Mouse (Mus musculus) heart, embryonic 16.5 days (tissue): ENCODE data around the gene Sh2d6. TPM values are rescaled to one million over a fixed set of nuclear protein-coding genes. Genes with fewer than 3 reads are reported as not detected.

Experiments used
- ATAC-seq: fragments of 200-750 bp; cut with Nextera tagmentation; replicated peaks from 2 replicates; pipeline ENCODE4 v1.8.0; 2017; ENCODE audit warnings: moderate number of reproducible peaks; ENCODE audit not compliant: insufficient read depth, low FRiP score; ENCODE audit errors: extremely low read depth
- H3K27ac ChIP-seq: fragments of 300-500 bp; sonication (generic); 2 replicates; pipeline ENCODE4 v1.5.1; 2014; ENCODE audit warnings: mild to moderate bottlenecking, low read length, control low read depth, moderate library complexity
- H3K27me3 ChIP-seq: fragments of 300-500 bp; sonication (generic); 2 replicates; pipeline ENCODE4 v1.6.1; 2014; ENCODE audit warnings: low read length, mixed read lengths; ENCODE audit not compliant: control insufficient read depth, insufficient read depth
- H3K36me3 ChIP-seq: fragments of 300-500 bp; sonication (generic); 2 replicates; pipeline ENCODE4 v1.6.1; 2014; ENCODE audit not compliant: control insufficient read depth, insufficient read depth
- H3K4me1 ChIP-seq: fragments of 300-500 bp; sonication (generic); 2 replicates; pipeline ENCODE4 v1.6.1; 2014; ENCODE audit warnings: low read length, mixed read lengths; ENCODE audit not compliant: control insufficient read depth, insufficient read depth
- H3K4me2 ChIP-seq: fragments of 300-500 bp; sonication (generic); 2 replicates; pipeline ENCODE4 v1.6.1; 2014; ENCODE audit warnings: low read depth, mild to moderate bottlenecking, control low read depth, low read length
- H3K4me3 ChIP-seq: fragments of 300-500 bp; sonication (generic); 2 replicates; pipeline ENCODE4 v1.5.1; 2014; ENCODE audit warnings: mild to moderate bottlenecking, control low read depth, low read length
- H3K9ac ChIP-seq: fragments of 300-500 bp; sonication (generic); 2 replicates; pipeline ENCODE4 v1.6.1; 2014; ENCODE audit warnings: low read length, control low read depth
- H3K9me3 ChIP-seq: fragments of 300-500 bp; sonication (generic); replicated peaks from 2 replicates; pipeline ENCODE4 v1.6.1; 2016; ENCODE audit warnings: low read length; ENCODE audit not compliant: control insufficient read depth
- WGBS: fragments of 180-500 bp; shearing (Covaris S2); extraction: QIAGEN DNeasy Blood & Tissue Kit; methylation state at CpG from one replicate; pipeline ENCODE4 v1.1.7; 2014; 5-methylcytosine and 5-hydroxymethylcytosine counted together
- polyA plus RNA-seq: library from polyadenylated mRNA; unstranded; fragments of >200 nt; fragmentation: Nextera tagmentation; extraction: Ambion mirVana; gene quantifications from 2 replicates; pipeline ENCODE4 v1.2.1, GENCODE M21; 2015

Sh2d6 gene
- 0.16 TPM in 1 of 2 replicates, not detected in the other for polyA plus RNA-seq

DNA sequence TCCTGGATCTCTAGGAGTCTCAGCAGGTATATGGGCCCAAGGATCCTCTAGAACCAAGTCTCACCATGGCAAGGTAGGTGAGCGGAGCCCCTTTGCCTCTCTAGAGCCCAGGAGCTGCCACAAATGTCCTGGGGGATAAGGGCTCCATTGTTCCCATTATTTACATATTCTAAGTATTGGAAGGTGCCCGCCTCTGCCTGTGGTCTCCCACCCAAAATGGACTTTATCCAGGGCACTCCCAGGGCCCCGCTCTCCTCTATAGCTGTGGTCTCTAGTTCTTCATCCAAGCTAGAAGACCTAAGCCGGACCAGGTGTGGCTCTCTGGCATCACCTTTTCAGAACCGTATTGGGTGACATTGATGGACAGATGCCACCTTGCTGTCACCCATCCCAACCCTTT, at the start of gene Sh2d6:
Gene Sh2d6, minus strand, starts transcription at position 101 of the 400 bp plus-strand sequence.
- Histone ChIP-seq H3K27me3 (no peaks in the 10 kb centered on the region), H3K36me3 (no peaks in the 10 kb centered on the region), H3K4me1 (peaks cover 6% of the 10 kb centered on the region; the same call in 1 of the 2 replicates), H3K9me3 (no peaks in the 10 kb centered on the region), H3K4me3 (no peak within 1 kb of the TSS), H3K27ac (peak within 1 kb of the TSS; percentile 59), H3K4me2 (no peak within 1 kb of the TSS), H3K9ac (no peak within 1 kb of the TSS)
- ATAC-seq, result no peak
- WGBS, result 89% methylated on average over 5 of the region's 5 CpGs

DNA sequence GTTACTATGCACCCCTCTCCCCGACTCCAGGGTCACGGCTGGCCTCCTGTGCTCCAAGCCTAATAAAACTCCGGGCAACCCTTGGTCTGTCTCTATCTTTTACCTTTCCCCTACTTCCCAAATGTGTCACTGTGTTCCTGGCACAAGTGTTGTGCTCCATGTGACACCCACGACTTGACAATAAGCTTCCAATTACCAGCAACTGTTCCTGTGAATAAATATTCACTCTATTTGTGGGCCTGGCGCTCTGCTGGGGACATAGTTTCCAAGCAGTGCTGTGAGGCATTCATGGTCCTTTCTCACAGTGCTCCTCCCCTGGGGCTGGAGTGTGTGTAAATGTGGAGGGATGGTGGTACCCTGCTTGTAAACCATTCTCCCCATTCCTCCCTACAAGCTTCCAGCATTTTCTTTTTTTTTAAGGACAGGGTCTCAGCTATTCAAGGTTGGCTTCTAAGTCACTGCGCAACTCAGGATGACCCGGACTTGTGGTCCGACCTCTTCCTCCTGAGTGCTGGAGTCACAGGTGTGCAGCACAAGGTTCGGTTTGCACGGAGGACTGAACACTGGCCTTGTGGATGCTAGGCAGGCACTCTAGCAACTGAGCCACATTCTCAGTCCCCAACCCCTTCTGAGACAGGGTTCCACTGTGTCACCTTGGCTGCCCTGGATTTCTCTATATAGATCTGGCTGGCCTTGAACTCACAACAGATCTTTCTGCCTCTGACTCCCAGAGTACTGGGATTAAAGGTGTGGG, 49.3 kb upstream of the Sh2d6 start:
- no peak overlapping the region for H3K27ac ChIP-seq
- ATAC-seq, result peak; percentile 33; the same call in 1 of the 2 replicates
- peaks cover 2% of the 10 kb centered on the region; the same call in 1 of the 2 replicates for H3K36me3 ChIP-seq

DNA sequence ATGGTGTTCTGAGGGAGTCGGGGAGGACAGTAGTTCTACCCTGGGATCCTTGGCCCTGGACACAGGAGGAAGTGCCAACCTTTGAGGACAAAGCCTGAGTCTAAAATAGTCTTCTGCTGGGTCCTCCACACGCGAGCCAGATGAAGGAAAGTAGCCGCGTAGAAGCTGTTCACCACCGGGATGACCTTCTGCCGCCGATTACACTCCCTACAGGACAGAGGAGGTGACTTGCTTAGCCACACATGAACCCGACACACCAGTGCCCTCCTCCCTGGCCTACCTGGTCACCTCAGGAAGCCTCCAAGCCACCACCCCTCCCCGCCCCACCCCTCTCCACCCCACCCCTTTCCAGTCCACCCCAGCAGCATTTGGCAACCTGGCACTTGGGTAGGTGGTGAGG, 47.2 kb upstream of the Sh2d6 start:
- H3K9me3 ChIP-seq, result no peaks in the 10 kb centered on the region
- peaks cover 2% of the 10 kb centered on the region; the same call in 1 of the 2 replicates for H3K4me1 ChIP-seq
- peaks cover 2% of the 10 kb centered on the region; the same call in 1 of the 2 replicates for H3K36me3 ChIP-seq
- H3K27me3 ChIP-seq, result no peaks in the 10 kb centered on the region
- 85% methylated on average over 10 of the region's 10 CpGs for WGBS
- no peak overlapping the region for H3K9ac ChIP-seq
- H3K4me3 ChIP-seq, result no peak overlapping the region
- H3K27ac ChIP-seq, result no peak overlapping the region
- no peak overlapping the region for H3K4me2 ChIP-seq
- no peak for ATAC-seq

More for the DNA sequence above, 49.3 kb upstream of the Sh2d6 start:
- Histone ChIP-seq H3K27me3 (no peaks in the 10 kb centered on the region), H3K4me1 (peaks cover 1% of the 10 kb centered on the region; the same call in 1 of the 2 replicates), H3K9ac (no peak overlapping the region), H3K4me3 (no peak overlapping the region), H3K4me2 (no peak overlapping the region), H3K9me3 (no peaks in the 10 kb centered on the region)
- WGBS, result 81% methylated on average over 10 of the region's 10 CpGs

DNA sequence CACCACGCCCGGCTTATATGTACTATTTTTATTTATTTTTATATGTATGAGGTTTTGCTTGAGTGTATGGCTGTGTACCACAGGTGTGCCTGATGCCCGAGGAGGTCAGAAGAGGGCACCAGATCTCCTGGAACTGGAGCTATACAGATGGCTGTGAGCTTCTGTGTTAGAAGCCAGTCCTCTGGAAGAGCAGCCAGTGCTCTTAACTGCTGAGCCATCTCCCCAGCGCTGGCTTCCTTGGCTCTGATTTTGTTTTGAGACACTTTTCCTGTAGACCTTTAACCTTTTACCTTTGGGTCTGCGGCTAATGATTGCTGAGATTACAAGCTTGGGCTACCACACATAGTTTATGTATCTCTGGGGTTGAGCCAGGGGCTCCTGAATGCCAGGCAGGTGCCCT, 46.0 kb upstream of the Sh2d6 start:
- Histone ChIP-seq H3K9me3 (no peaks in the 10 kb centered on the region), H3K9ac (no peak overlapping the region), H3K4me2 (no peak overlapping the region), H3K36me3 (no peaks in the 10 kb centered on the region; the same call in 1 of the 2 replicates), H3K27me3 (no peaks in the 10 kb centered on the region), H3K4me3 (no peak overlapping the region), H3K4me1 (peaks cover 2% of the 10 kb centered on the region; the same call in 1 of the 2 replicates), H3K27ac (no peak overlapping the region)
- WGBS, result 83% methylated on average over 5 of the region's 5 CpGs
- no peak for ATAC-seq

DNA sequence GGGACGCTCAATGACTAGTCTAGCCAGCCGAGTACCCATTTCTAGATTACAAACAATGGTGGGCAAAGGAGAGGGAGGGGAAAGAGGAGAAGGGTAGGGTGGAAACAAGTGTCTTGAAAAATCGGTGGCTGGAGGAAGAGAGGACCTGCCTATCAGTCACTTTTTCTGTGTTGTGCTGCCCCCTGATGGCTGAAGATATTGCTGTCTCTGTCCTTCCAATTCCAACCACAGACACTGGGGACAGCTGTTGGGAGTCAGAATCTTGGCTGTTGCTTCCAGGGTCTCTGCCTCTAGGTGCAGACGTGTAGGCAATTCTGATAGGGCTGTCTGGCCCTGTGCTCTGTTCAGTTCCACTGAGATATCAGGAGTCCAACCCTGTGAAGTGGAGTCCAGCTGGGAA, 44.5 kb upstream of the Sh2d6 start:
- H3K4me2 ChIP-seq, result no peak overlapping the region
- WGBS, result 2% methylated on average over 4 of the region's 4 CpGs

DNA sequence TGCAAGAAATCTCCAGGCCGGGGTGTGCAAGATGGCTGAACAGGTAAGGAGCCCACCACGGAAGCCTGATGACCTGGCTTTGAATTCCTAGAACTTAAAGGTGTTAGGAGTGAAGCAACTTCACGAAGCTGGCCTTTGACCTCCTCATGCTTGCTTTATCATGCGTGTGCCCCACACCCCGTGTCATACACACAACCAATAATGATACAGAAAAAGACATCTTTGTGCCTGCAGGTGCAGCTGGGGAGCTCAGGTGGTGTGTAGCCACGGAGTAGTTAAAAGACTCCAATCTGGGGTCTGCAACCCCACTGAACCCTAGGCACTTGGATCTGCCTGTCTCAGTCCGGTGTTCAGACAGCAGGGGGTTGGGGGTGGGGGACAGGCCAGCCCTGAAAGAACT, 44.0 kb upstream of the Sh2d6 start:
- no peaks in the 10 kb centered on the region; the same call in 1 of the 2 replicates for H3K36me3 ChIP-seq
- H3K4me2 ChIP-seq, result no peak overlapping the region
- no peaks in the 10 kb centered on the region for H3K9me3 ChIP-seq
- H3K4me3 ChIP-seq, result no peak overlapping the region
- WGBS, result 66% methylated on average over 7 of the region's 7 CpGs
- ATAC-seq, result peak; percentile 14; the same call in 1 of the 2 replicates
- peaks cover 2% of the 10 kb centered on the region; the same call in 1 of the 2 replicates for H3K4me1 ChIP-seq
- H3K9ac ChIP-seq, result no peak overlapping the region; the same call in 1 of the 2 replicates
- no peak overlapping the region for H3K27ac ChIP-seq
- H3K27me3 ChIP-seq, result no peaks in the 10 kb centered on the region

More for the DNA sequence above, 44.5 kb upstream of the Sh2d6 start:
- H3K9ac ChIP-seq, result peak overlapping the region; percentile 12; the same call in 1 of the 2 replicates
- peaks cover 2% of the 10 kb centered on the region; the same call in 1 of the 2 replicates for H3K4me1 ChIP-seq
- H3K27ac ChIP-seq, result no peak overlapping the region
- H3K27me3 ChIP-seq, result no peaks in the 10 kb centered on the region
- H3K36me3 ChIP-seq, result no peaks in the 10 kb centered on the region; the same call in 1 of the 2 replicates
- H3K9me3 ChIP-seq, result no peaks in the 10 kb centered on the region
- H3K4me3 ChIP-seq, result no peak overlapping the region
- ATAC-seq, result peak; percentile 59; the same call in 1 of the 2 replicates

DNA sequence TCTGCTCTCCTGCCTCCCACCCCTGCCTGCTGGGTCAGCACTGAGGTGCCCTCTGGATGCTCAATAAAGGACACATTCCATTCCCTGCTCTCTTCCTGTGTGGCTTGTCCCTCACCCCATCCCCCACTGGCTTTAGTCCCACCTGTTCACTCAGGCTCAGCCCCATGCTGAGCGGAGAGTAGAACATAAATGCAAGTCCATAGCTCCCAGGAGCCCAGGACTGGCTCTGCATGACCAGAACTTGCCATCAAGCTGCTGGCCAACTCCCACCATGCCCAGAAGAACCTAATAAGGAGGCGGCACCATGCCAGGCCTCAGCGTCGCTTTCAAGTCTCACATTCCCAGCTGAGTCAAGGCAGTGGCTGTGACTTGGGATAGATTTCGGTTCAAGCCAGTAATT, 41.4 kb upstream of the Sh2d6 start:
- 82% methylated on average over 5 of the region's 5 CpGs for WGBS

DNA sequence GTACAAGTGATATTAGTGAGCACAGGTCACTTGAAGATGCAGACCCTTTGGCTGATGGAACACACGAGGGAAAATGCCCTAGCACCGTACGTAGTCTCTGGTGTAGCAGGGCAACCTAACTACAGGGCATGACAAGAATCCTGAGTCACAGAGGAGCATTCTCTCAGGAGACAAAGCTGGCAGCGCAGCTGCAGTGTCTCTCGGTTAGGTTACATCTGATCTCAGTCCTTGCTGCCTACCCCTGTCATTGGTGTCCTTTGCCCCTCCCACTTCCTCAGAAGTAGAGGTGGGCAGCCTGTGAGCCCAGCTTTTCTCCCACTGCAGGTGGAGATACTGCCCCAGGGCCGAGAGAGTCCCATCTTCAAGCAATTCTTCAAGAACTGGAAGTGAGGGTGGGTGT, 41.0 kb upstream of the Sh2d6 start:
- peaks cover 2% of the 10 kb centered on the region; the same call in 1 of the 2 replicates for H3K4me1 ChIP-seq
- H3K4me3 ChIP-seq, result no peak overlapping the region
- H3K36me3 ChIP-seq, result no peaks in the 10 kb centered on the region
- WGBS, result 59% methylated on average over 6 of the region's 6 CpGs
- H3K27ac ChIP-seq, result no peak overlapping the region
- 0 out of 2 replicates have a peak, but pooled peaks have one; percentile 7 for ATAC-seq
- no peak overlapping the region for H3K4me2 ChIP-seq
- no peaks in the 10 kb centered on the region for H3K9me3 ChIP-seq
- H3K27me3 ChIP-seq, result no peaks in the 10 kb centered on the region
- no peak overlapping the region for H3K9ac ChIP-seq

More for the DNA sequence above, 41.4 kb upstream of the Sh2d6 start:
- ATAC-seq, result no peak
- Histone ChIP-seq H3K9me3 (no peaks in the 10 kb centered on the region), H3K4me2 (no peak overlapping the region), H3K36me3 (no peaks in the 10 kb centered on the region; the same call in 1 of the 2 replicates), H3K9ac (no peak overlapping the region), H3K4me1 (peaks cover 2% of the 10 kb centered on the region; the same call in 1 of the 2 replicates), H3K27ac (no peak overlapping the region), H3K27me3 (no peaks in the 10 kb centered on the region), H3K4me3 (no peak overlapping the region)

DNA sequence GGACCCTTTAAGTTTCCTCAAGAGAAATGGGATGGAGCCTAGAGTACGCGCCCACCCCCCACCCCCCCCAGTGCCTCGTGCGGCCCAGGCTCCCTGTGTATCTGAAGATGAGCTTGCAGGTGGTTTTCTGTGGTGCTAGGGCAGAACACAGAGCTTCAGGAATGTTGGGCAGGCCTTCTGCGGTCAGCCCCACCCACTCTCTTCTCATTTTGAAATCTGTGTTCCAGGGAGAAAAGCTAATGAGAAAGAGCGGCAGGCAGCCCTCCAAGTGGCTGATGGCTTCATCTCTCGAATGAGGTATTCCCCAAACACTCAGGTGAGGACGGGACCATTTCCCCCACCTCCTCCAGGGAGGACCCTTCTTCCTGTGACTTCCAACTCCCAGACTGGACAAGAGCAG, 39.3 kb upstream of the Sh2d6 start:
- H3K27ac ChIP-seq, result no peak overlapping the region

More for the DNA sequence above, 39.3 kb upstream of the Sh2d6 start:
- no peak overlapping the region for H3K9ac ChIP-seq
- WGBS, result 83% methylated on average over 8 of the region's 8 CpGs
- no peak overlapping the region for H3K4me3 ChIP-seq
- no peaks in the 10 kb centered on the region for H3K9me3 ChIP-seq
- H3K4me2 ChIP-seq, result no peak overlapping the region
- H3K36me3 ChIP-seq, result no peaks in the 10 kb centered on the region
- H3K27me3 ChIP-seq, result no peaks in the 10 kb centered on the region
- ATAC-seq, result no peak
- peaks cover under 1% of the 10 kb centered on the region; the same call in 1 of the 2 replicates for H3K4me1 ChIP-seq
